Mouse (Mus musculus): ENCODE data around the gene Slc25a25. TPM values are rescaled to one million over a fixed set of nuclear protein-coding genes. Genes with fewer than 3 reads are reported as not detected.

Gene Slc25a25
- polyA plus RNA-seq, 1 experiment = 49.1 TPM

DNA sequence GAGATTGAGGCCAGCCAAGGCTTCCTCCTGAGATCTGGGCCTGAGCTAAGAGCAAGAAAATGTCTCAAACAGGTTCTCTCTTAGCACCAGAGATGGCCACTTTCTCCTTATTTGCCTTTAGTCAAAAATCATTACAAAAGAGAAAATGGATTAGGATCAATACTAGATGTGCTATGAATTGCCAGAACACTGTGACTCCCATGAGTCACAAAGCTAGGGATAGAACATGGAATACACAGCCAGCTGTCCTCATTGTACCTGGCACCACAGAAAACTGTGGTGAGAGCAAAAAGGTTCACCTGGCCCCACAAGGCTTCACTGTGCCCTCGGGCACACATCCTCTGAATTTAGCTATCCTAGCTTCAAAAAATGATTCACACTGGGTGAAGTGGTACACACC, 2.8 kb downstream of the Slc25a25 start:
- H3K27ac ChIP-seq (ENCODE audit: insufficient read depth, low read length) = peak overlapping the region; percentile 75
- TF ChIP-seq POLR2A (IDR thresholded peaks at IDR 0.05; ENCODE audit: extremely low read depth, insufficient read depth, low read length) = no peak
- no peak for TF ChIP-seq CTCF (IDR thresholded peaks at IDR 0.05; ENCODE audit: extremely low read depth, insufficient read depth, low read length)
- H3K4me3 ChIP-seq (ENCODE audit: insufficient read depth, low read length) = no peak overlapping the region
- peaks cover 9% of the 10 kb centered on the region for H3K4me1 ChIP-seq (ENCODE audit: control insufficient read depth, insufficient read depth, low read length)

DNA sequence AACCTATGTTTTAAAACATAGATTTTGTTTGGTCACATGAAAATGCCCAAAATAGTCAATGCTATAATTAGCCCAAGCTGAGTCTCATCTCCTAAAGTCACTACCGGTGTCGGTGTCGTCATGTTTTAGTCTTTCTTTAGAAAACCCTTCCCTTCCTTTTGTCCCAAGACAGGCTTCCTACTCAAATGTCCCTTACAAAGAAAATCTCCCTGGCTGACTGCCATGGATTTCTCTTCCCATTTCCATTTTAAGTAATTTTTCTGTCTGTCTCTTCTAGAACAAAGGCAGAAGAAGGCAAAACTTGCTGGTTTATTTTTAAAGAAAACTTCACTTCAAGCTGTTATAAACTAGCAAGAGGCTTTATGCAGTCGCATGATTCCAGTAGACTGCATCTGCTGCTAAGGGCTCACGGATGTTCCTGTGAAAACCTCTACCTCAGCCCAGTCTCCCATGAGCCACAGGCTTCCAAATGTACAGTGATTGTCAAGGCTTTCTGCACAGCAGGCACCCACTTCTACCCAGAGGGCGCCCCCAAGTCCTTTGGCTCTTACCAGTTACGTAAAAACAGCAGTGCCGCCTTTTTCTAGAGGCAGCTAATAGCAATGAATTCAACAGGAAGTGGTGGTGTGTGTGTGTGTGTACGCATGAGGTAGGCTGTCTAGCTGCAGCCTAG, 3.8 kb downstream of the Slc25a25 start:
- 0 out of 2 replicates have a peak overlapping the region, but pooled peaks have one; percentile 58 for H3K27ac ChIP-seq (ENCODE audit: insufficient read depth, low read length)
- TF ChIP-seq POLR2A (IDR thresholded peaks at IDR 0.05; ENCODE audit: extremely low read depth, insufficient read depth, low read length) (no peak), CTCF (IDR thresholded peaks at IDR 0.05; ENCODE audit: extremely low read depth, insufficient read depth, low read length) (no peak)

DNA sequence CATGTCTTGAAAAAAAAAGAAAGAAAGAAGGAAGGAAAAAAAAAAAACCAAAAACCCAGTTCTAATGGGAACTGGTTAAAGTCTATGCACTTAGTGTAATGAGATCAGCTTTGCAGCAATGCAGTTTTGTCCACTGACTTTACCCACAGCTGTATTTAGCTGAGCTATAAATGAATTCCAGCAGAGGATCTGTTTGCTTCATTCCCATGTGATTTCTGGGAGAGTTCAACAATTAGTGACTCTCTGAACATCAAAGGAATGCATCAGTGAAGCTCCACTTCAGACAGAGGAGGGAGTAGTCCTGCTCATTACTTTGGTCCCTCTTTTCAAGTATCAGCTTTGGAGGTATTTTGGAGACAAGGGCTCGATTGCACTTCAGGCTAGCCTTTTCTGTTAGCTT, 5.7 kb downstream of the Slc25a25 start:
- Histone ChIP-seq H3K27ac (ENCODE audit: insufficient read depth, low read length) (no peak overlapping the region), H3K4me1 (ENCODE audit: control insufficient read depth, insufficient read depth, low read length) (peaks cover 5% of the 10 kb centered on the region), H3K4me3 (ENCODE audit: insufficient read depth, low read length) (no peak overlapping the region)
- TF ChIP-seq POLR2A (IDR thresholded peaks at IDR 0.05; ENCODE audit: extremely low read depth, insufficient read depth, low read length) = no peak
- no peak for TF ChIP-seq CTCF (IDR thresholded peaks at IDR 0.05; ENCODE audit: extremely low read depth, insufficient read depth, low read length)

More for the DNA sequence above, 3.8 kb downstream of the Slc25a25 start:
- Histone ChIP-seq H3K4me1 (ENCODE audit: control insufficient read depth, insufficient read depth, low read length) (peaks cover 5% of the 10 kb centered on the region), H3K4me3 (ENCODE audit: insufficient read depth, low read length) (no peak overlapping the region)

DNA sequence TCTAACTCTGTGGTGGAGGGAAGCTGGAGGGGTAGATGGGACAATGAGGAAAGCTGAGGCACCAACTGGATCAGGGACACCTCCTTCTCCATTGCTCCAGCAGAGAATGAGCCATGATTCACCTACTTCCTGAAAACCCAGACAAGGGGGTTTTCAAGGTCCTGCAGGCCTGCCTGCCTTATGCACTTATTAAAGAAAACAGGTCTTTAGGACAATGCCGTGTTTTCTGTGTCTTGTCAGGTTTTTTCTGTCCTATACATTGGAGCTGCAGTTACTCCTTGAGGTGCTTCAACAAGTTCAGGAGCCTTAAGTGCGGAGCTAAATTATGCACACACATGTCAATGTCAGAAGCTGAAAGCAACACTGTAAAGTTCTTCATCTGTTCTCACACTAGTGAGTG, 9.7 kb downstream of the Slc25a25 start:
- Histone ChIP-seq H3K4me3 (ENCODE audit: insufficient read depth, low read length) (no peak overlapping the region), H3K4me1 (ENCODE audit: control insufficient read depth, insufficient read depth, low read length) (peaks cover 5% of the 10 kb centered on the region; the same call in 1 of the 2 replicates), H3K27ac (ENCODE audit: insufficient read depth, low read length) (no peak overlapping the region)
- no peak for TF ChIP-seq CTCF (IDR thresholded peaks at IDR 0.05; ENCODE audit: extremely low read depth, insufficient read depth, low read length)
- TF ChIP-seq POLR2A (IDR thresholded peaks at IDR 0.05; ENCODE audit: extremely low read depth, insufficient read depth, low read length) = no peak

DNA sequence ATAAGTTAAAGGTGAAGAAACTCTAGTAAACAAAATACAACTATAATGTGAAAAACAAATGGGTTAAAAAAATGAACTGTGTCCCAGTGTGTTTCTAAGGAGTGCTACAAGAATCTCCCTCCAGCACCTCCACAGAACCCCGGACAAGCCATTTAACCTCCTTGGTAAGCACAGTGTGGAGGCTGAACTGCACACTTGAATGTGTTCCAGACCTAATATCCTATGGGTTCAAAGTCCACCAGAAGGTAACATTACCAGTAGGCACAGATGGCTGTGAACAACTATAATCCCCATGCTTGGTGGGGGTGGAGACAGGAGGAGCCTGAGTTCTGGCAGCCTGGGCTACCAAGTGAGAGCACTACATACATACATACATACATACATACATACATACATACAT, 10.6 kb downstream of the Slc25a25 start:
- no peak for TF ChIP-seq POLR2A (IDR thresholded peaks at IDR 0.05; ENCODE audit: extremely low read depth, insufficient read depth, low read length)
- TF ChIP-seq CTCF (IDR thresholded peaks at IDR 0.05; ENCODE audit: extremely low read depth, insufficient read depth, low read length) = no peak
- H3K27ac ChIP-seq (ENCODE audit: insufficient read depth, low read length) = no peak overlapping the region
- H3K4me1 ChIP-seq (ENCODE audit: control insufficient read depth, insufficient read depth, low read length) = peaks cover 5% of the 10 kb centered on the region; the same call in 1 of the 2 replicates
- no peak overlapping the region for H3K4me3 ChIP-seq (ENCODE audit: insufficient read depth, low read length)

DNA sequence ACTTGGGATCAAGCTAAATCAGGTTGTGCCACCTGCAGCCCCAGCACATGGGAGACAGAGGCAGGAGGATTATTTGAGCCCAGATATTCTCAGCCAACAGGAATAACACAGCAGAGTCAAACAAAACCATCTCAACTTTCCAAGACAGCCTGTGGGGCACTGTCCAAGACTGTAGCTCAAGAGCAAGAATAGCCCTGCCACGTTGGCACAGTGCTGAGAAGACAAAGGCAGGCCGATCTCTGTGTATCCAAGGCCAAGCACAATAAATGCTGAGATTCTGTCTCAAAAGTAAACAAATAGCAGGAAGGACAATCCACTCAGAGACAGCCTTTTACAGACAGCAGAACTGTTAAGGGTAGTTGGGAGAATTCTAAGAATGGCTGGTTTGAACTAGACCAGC, 11.1 kb downstream of the Slc25a25 start:
- Histone ChIP-seq H3K4me3 (ENCODE audit: insufficient read depth, low read length) (no peak overlapping the region), H3K27ac (ENCODE audit: insufficient read depth, low read length) (no peak overlapping the region), H3K4me1 (ENCODE audit: control insufficient read depth, insufficient read depth, low read length) (peaks cover 5% of the 10 kb centered on the region; the same call in 1 of the 2 replicates)
- TF ChIP-seq CTCF (IDR thresholded peaks at IDR 0.05; ENCODE audit: extremely low read depth, insufficient read depth, low read length) (no peak), POLR2A (IDR thresholded peaks at IDR 0.05; ENCODE audit: extremely low read depth, insufficient read depth, low read length) (no peak)

DNA sequence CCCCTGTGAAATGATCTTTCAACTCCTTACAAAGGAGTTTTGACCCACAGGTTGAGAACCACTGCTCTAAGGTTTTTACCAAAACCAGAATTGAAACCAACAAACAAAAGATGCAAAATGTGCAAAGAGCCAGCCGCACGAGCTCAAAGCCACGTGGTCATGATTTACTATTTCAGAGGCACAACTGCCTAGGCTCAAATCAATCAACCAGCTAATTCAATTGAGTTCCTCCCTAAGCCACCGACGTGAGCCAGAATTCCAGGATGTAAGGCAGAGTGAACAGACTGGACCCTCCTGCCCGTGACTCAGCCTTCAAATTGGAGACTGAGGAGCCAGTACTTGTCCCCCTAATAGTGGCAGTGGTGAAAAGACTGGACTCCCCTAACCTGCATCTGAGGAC, 12.1 kb downstream of the Slc25a25 start:
- no peak overlapping the region for H3K4me3 ChIP-seq (ENCODE audit: insufficient read depth, low read length)
- TF ChIP-seq CTCF (IDR thresholded peaks at IDR 0.05; ENCODE audit: extremely low read depth, insufficient read depth, low read length) = no peak
- TF ChIP-seq POLR2A (IDR thresholded peaks at IDR 0.05; ENCODE audit: extremely low read depth, insufficient read depth, low read length) = no peak
- peaks cover 5% of the 10 kb centered on the region; the same call in 1 of the 2 replicates for H3K4me1 ChIP-seq (ENCODE audit: control insufficient read depth, insufficient read depth, low read length)
- H3K27ac ChIP-seq (ENCODE audit: insufficient read depth, low read length) = no peak overlapping the region

DNA sequence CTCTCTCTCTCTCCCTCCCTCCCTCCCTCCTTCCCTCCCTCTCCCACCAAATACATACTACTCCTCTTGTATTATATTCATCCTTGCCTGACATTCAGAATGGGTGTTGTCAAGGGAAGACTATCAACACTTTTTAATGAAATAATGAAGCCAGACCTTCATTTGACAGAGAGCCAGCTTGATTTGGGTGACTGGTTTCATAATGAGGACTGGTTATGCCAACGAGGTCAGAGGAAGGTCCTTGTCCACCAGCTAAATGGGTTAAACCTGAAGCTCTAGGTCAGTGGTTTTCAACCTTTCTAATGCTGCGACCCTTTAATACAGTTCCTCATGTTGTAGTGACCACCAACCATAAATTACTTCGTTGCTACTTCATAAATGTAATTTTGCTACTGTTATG, 12.5 kb downstream of the Slc25a25 start:
- no peak for TF ChIP-seq POLR2A (IDR thresholded peaks at IDR 0.05; ENCODE audit: extremely low read depth, insufficient read depth, low read length)
- TF ChIP-seq CTCF (IDR thresholded peaks at IDR 0.05; ENCODE audit: extremely low read depth, insufficient read depth, low read length) = no peak
- Histone ChIP-seq H3K4me1 (ENCODE audit: control insufficient read depth, insufficient read depth, low read length) (peaks cover 5% of the 10 kb centered on the region; the same call in 1 of the 2 replicates), H3K27ac (ENCODE audit: insufficient read depth, low read length) (no peak overlapping the region), H3K4me3 (ENCODE audit: insufficient read depth, low read length) (no peak overlapping the region)

DNA sequence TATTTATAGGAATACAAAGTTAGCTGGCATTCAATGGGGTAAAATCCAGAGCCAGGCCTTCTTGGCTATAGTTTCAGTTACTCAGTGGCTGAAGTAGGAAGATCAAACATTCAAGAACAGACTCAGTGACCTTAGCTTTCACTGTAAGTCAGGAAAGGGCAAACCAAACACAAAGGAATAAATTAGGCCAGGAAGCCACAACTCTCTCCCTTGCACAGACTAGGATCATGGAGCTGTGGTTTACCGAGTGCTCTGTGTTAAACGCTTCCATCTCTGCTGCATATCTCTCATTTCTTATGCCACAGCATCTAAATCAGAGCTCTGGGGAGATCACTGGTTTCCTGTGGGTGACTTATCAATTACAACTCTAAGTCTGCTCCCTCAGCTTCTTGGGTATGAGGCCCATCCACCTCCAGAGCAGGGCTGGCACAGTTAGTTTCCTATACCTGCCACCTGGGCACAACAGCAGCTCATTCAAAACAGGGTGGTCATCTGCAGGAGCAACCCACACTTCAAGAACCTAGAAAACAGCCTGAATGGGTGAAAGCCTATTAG, 13.6 kb downstream of the Slc25a25 start:
- Histone ChIP-seq H3K27ac (ENCODE audit: insufficient read depth, low read length) (no peak overlapping the region), H3K4me1 (ENCODE audit: control insufficient read depth, insufficient read depth, low read length) (peaks cover 5% of the 10 kb centered on the region; the same call in 1 of the 2 replicates), H3K4me3 (ENCODE audit: insufficient read depth, low read length) (no peak overlapping the region)
- TF ChIP-seq POLR2A (IDR thresholded peaks at IDR 0.05; ENCODE audit: extremely low read depth, insufficient read depth, low read length) (no peak), CTCF (IDR thresholded peaks at IDR 0.05; ENCODE audit: extremely low read depth, insufficient read depth, low read length) (no peak)

Measured in cortical plate, adult 2 months (tissue).